Mouse (Mus musculus) activated CD4-positive, CD25-positive, alpha-beta regulatory T cell, adult 4 months (primary cell): ENCODE data around the gene Gart. TPM values are rescaled to one million over a fixed set of nuclear protein-coding genes. Genes with fewer than 3 reads are reported as not detected.

Source experiments
- ATAC-seq: one replicate; pipeline ENCODE4 v1.8.0; 2017
- polyA plus RNA-seq, 2 experiments: library from polyadenylated mRNA; unstranded; fragments of 100-300 nt; shearing (Covaris generic); gene quantifications; one replicate each; pipeline ENCODE4 v1.2.1; 2017

Gene Gart
- 10 to 100 TPM; 57.7 to 59.6 TPM for polyA plus RNA-seq

GRCm38 (mm10) chr16:91646681-91647419, at the start of gene Gart:
Gart (minus strand) TSS chr16:91646952.
- ATAC-seq, result peak; percentile 72

DNA sequence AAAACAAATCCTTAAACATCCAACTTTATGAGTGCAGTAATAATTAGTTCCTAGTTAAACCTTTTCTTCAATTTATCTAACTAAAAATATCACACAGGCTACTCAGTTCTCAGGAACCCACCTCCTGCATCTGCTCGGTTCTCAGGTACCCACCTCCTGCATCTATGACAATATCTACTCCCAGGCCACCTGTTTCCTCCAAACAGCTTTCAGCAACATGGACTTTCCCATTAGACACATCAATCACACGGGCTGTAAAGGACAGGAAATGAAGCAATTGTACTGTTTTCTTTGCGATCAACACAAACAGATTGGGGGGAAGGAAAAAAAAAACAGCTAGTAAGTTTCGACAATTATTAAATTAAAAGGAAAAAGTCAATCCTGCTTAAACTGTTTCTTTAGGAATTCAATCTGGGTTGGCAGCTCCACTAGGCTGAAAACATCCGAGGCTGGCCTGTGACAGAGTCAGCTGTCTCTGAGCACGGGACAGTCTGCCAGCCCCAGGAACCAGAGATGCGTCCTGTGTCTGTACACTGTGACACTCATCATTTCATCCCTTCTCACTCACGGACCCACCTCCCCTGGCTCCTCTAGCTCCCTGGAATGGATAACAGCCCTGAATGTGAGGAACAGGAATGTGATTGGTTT, 48.5 kb upstream of the Gart start:
- ATAC-seq, result peak; percentile 19

- ATAC-seq, result peak; percentile 61
Observed at GRCm38 (mm10) chr16:91694455-91695084, 47.8 kb upstream of the Gart start.

DNA sequence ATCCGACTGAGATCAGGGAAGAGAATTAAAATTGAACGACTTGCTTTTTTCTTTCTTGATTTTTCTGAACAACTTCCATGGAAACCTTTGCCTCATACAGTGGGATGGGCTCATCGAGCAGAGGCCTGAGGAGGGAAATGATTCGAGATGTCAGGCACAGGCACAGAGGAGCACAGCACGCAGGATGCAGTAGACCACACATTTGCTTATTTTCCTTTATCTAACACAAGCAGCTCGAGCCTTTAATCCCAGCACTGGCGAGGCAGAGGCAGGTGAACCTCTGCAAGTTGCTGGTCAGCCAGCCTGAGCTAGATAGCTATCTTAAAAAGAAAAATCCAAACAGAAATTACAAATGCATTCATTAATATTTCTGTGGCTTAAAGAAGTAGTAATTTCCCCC, 43.0 kb upstream of the Gart start:
- ATAC-seq, result no peak

GRCm38 (mm10) chr16:91688619-91689334, 42.0 kb upstream of the Gart start, which contains the start of gene Donson:
Donson (minus strand) TSS chr16:91688770.
- ATAC-seq, result peak; percentile 59

DNA sequence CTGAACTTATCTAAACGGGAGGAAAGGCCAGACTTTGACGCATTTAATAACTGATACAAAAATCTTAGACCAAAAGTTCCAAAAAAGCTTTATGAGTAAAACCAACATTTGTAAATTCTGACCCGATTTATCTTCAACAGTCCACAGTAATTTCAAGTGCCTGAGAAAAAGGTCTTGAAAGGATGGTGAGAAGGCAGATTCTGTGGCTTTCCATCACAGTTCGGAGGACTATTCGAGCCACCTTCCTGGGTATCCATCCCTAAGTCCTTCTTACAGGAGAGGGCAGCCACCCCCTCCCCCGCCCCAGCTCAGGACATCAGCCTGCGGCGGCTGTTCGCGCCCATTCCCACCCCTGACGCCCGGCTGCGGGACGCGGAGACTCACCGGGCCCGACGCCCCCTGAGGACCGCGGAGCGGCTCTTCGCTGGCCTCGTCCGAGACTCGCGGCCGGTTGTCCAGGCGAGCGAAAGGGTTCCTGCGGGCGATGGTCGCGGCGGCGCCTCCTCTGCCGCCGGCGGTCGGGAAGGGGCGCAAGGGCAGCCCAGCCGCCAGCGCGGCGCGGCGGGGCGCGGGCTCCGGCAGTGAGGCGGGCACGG, 41.4 kb upstream of the Gart start:
- ATAC-seq, result no peak

GRCm38 (mm10) chr16:91686369-91686768, 39.6 kb upstream of the Gart start:
- no peak for ATAC-seq

DNA sequence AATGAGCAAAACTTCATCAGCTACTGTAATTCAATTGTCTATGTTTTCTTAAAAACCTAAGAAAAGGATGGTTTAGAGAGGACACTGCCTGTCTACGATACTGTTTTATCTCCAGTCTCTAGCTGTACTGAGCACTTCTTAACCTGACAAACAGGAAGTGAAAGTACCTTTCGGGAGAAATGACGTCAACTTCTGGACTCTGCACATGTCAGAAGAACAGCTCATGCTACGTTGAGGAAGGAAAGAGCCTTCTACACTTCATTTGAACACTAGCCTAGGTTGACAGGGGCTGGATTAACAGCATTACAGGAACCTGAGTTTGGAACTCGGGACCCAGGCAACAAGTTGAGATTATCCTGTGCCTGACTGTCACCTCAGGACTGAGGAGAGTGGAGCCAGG, 38.8 kb upstream of the Gart start:
- peak; percentile 88 for ATAC-seq

GRCm38 (mm10) chr16:91680656-91681055, 33.9 kb upstream of the Gart start:
- no peak for ATAC-seq

DNA sequence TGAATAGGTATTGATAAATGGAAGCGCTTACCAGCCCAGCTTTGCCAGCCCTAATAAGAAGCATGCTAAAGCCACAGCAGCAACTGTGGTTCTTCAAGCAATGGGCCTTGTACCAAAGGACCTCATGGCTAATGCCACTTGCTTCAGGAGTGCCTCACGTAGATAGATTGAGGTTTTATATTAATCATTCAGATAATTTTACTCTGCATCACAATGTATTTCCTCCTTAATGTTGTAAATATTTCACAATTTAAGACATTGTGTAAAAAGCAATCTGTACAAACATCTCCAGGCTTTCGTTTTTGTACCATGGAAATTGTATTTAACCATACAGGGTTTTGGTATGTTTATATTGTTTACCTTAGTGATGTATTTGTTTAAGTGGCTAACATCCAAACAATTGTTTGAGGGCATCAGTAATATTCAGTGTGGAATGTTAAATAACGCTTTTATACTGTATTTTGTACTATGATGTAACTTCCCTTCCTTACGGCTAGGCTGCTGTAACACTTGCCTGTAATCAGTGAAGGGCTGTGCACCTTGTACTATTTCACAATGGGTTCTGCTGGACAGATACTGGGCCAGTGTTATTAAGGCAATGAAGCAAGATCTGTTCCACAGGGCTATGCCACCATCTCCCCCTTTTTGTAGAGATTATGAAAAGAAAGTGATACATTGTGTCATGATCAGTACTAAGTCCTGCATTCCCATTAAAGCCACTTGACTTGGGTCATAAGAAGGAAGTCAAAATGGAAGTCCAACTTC, 31.6 kb upstream of the Gart start:
- ATAC-seq, result no peak

DNA sequence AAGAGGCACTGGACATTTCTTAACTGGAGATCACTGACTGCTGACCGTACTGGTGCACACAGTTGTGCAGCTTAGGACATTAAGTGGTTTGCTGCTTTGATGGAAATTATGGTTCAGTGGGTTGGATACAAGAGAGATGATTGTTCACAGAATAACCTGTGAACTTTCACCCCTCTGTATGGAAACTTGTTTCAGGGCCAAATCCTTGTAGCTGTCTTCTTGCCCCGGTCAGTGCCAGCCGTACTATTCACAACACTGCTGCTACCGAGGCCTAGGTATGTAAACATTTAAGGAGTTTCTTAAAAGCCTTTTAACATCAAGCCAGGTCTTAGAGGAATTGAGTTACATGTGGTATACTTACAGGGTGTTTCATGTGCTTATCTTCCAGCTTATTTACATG, 27.7 kb upstream of the Gart start:
- ATAC-seq, result no peak

DNA sequence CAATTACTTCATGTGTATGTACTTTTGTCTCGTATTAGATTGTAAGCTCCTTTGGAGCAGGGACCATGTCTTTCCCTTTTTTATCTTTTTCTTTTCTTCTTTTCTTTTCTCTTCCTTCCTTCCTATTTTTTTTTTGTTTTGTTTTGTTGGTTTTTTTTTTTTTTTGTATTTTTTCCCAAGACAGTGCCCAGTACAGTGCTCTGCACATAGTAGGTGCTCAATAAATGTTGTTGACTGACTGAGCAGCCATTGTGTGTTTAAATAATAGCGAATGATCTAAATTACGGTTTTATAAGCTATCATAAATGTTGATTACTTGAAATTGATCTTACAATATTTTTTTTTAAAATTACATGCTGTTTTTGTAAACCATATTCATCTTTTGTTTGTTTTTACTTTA, 17.0 kb upstream of the Gart start:
- no peak for ATAC-seq

DNA sequence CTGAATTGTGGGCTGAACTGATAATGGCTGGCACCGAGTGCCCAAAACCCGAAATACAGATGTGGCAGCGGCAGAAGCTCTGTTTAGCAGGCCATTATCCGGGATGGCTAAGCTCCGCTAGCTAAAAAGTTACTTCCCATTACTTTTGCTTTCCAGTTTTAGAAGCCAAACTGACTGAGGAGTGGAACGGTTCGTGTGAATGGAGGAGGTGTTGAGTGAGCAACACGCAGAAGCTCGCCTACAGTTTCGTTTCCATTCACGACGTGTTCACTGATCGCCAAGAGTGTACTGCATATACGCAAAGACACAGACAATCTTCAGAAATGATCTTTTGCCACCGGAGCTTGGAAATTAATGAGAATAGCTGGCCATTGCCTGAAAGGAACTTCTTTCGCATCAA, 15.6 kb upstream of the Gart start:
- ATAC-seq, result no peak

- ATAC-seq, result no peak
Observed at GRCm38 (mm10) chr16:91661397-91661796, 14.6 kb upstream of the Gart start.

DNA sequence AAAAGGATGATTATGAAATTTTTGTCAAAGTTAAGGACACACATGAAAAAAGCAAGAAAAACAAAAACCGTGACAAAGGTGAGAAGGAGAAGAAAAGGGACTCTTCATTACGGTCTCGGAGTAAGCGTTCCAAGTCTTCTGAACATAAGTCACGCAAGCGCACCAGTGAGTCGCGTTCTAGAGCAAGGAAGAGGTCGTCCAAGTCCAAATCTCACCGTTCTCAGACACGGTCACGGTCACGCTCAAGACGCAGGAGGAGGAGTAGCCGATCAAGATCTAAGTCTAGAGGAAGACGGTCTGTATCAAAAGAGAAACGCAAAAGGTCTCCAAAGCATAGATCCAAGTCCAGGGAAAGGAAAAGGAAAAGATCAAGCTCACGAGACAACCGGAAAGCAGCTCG, 13.0 kb upstream of the Gart start:
- ATAC-seq, result no peak

- no peak for ATAC-seq
Observed at GRCm38 (mm10) chr16:91658471-91658870, 11.7 kb upstream of the Gart start.

DNA sequence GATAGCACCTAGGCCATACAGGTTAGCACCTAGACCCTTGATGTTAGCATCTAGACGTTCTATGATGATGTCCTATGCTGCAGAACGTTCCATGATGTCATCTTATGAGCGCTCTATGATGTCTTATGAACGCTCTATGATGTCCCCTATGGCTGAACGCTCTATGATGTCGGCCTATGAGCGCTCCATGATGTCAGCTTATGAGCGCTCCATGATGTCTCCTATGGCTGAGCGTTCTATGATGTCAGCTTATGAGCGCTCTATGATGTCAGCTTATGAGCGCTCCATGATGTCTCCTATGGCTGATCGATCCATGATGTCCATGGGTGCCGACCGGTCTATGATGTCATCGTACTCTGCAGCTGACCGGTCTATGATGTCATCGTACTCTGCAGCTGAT, 10.5 kb upstream of the Gart start:
- peak; percentile 12 for ATAC-seq

GRCm38 (mm10) chr16:91655285-91655684, 8.5 kb upstream of the Gart start:
- ATAC-seq, result no peak

DNA sequence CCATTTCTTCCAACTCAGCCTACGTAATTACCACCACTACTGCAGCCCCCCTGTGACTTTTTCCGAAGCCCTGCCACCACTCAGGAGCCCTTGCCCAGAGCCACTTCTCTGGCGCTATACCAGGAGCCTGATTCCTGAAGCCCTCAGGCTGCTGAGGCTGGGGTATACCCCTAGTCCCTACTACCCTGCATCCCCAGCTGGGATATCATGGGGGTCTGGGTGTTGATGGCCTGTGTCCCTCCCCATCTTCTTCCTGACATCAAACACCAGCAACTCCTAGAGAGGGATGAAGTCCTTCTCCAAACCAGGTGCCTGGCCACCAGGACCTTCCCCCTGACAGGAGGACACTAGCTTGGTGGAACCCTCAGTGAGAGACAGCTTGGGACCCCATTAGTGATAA, 5.4 kb upstream of the Gart start:
- no peak for ATAC-seq

DNA sequence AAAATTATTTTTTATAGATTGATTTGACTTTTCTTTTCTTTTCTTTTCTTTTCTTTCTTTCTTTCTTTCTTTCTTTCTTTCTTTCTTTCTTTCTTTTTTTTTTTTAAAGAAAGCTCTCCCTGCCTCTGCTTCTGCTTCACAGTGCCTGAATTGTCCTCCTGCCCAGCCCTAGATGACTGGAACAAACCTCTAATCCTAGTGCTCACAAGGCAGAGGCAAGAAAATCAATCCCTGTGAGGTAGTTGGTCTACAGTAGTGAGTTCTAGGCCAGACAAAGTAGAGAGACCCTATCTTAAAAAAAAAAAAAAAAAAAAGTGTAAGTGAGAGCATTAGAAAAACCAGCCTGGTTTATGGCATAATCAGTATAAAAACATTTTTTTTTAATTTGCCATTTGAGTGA, 3.0 kb upstream of the Gart start:
- ATAC-seq, result no peak

DNA sequence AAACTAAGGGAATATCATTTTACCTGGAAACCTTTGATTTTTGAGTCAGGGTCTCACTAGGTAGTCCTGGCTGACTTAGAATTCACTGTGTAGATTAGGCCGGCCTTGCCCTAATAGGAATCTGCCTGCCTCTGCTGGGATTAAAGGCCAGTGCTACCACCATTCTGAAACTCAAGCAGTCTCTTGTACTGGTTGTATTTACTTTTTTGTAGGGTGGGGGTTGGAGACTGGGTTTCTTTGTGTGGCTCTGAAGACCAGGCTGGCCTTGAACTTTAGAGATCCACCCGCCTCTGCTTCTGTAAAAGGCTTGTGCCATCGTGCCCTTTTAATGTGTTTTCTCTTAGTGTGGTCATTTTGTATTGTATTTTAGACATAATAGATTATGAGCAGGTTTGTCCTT, 2.5 kb upstream of the Gart start:
- ATAC-seq, result no peak

- no peak for ATAC-seq
Observed at GRCm38 (mm10) chr16:91648220-91648550, 1.4 kb upstream of the Gart start.
